Mouse (Mus musculus) intestine, embryonic 16.5 days (tissue): ENCODE measurements around the gene Mob4. TPM values are rescaled to one million over a fixed set of nuclear protein-coding genes. Genes with fewer than 3 reads are reported as not detected.

Source experiments
- ATAC-seq: fragments of 200-750 bp; cut with Nextera tagmentation; 2 replicates; pipeline ENCODE4 v1.8.0; 2017; ENCODE audit warnings: moderate TSS enrichment, moderate library complexity
- H3K27ac ChIP-seq: fragments of 300-500 bp; sonication (generic); 2 replicates; pipeline ENCODE4 v1.5.1; 2014; ENCODE audit warnings: mild to moderate bottlenecking, low read length
- H3K27me3 ChIP-seq: fragments of 300-500 bp; sonication (generic); replicated peaks from 2 replicates; pipeline ENCODE4 v1.6.1; 2014; ENCODE audit warnings: low read length, control low read depth, mixed read lengths; ENCODE audit not compliant: control insufficient read depth, insufficient read depth
- H3K36me3 ChIP-seq: fragments of 300-500 bp; sonication (generic); 2 replicates; pipeline ENCODE4 v1.6.1; 2014; ENCODE audit warnings: low read length, control low read depth; ENCODE audit not compliant: control insufficient read depth, insufficient read depth
- H3K4me1 ChIP-seq: fragments of 300-500 bp; sonication (generic); 2 replicates; pipeline ENCODE4 v1.6.1; 2014; ENCODE audit warnings: low read length, control low read depth, mixed read lengths; ENCODE audit not compliant: control insufficient read depth, insufficient read depth
- H3K4me2 ChIP-seq: fragments of 300-500 bp; sonication (generic); 2 replicates; pipeline ENCODE4 v1.6.1; 2014; ENCODE audit warnings: low read depth, low read length, control low read depth
- H3K4me3 ChIP-seq: fragments of 300-500 bp; sonication (generic); 2 replicates; pipeline ENCODE4 v1.5.1; 2014; ENCODE audit warnings: mild to moderate bottlenecking, low read length
- H3K9ac ChIP-seq: fragments of 300-500 bp; sonication (generic); 2 replicates; pipeline ENCODE4 v1.6.1; 2014; ENCODE audit warnings: low read depth, low read length
- H3K9me3 ChIP-seq: fragments of 300-500 bp; sonication (generic); 2 replicates; pipeline ENCODE4 v1.6.1; 2016; ENCODE audit warnings: low read length, control low read depth; ENCODE audit not compliant: control insufficient read depth
- WGBS: fragments of 180-500 bp; shearing (Covaris S2); extraction: QIAGEN DNeasy Blood & Tissue Kit; methylation state at CpG from one replicate; pipeline ENCODE4 v1.1.7; 2014; 5-methylcytosine and 5-hydroxymethylcytosine counted together
- polyA plus RNA-seq: library from polyadenylated mRNA; unstranded; fragments of >200 nt; fragmentation: Nextera tagmentation; extraction: Ambion mirVana; gene quantifications from 2 replicates; pipeline ENCODE4 v1.2.1, GENCODE M21; 2015

Gene Mob4
- polyA plus RNA-seq, 1 experiment from 2014 or later, result 155 TPM

DNA sequence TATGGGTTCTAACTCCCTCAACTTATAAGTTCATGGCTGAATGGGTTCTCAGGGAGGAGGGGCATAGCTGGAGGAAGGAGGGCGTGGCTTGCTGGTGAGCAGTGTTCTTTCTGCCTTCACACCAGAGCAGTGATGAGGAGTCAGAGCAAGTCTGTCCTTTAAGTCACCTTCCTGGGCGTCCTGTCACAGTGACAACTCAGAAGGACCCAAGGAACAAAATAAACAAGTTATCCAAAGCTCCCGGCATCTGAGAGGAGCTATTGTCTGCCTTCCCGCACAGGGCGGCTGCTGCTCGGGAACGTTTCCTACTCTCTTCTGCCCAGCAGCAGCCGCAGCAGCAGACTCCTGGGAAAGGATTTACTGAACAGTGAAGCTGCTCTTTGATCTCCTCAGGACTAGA, 61.0 kb downstream of the Mob4 start:
- H3K4me2 ChIP-seq, result peak overlapping the region; percentile 60
- WGBS, result 11% methylated on average over 8 of the region's 8 CpGs
- peak overlapping the region; percentile 73; the same call in 1 of the 2 replicates for H3K27ac ChIP-seq
- H3K4me3 ChIP-seq, result peak overlapping the region; percentile 45
- H3K9ac ChIP-seq, result peak overlapping the region; percentile 58; the same call in 1 of the 2 replicates
- peak; percentile 78 for ATAC-seq
- H3K9me3 ChIP-seq, result no peaks in the 10 kb centered on the region
- H3K4me1 ChIP-seq, result peaks cover 13% of the 10 kb centered on the region
- H3K27me3 ChIP-seq, result no peaks in the 10 kb centered on the region
- H3K36me3 ChIP-seq, result no peaks in the 10 kb centered on the region

- Histone ChIP-seq H3K27me3 (no peaks in the 10 kb centered on the region), H3K4me3 (no peak overlapping the region), H3K4me1 (peaks cover 13% of the 10 kb centered on the region), H3K36me3 (no peaks in the 10 kb centered on the region), H3K4me2 (no peak overlapping the region), H3K27ac (peak overlapping the region; percentile 73), H3K9me3 (no peaks in the 10 kb centered on the region), H3K9ac (no peak overlapping the region)
- ATAC-seq, result no peak
- WGBS, result 57% methylated on average over 3 of the region's 3 CpGs
Measured at GRCm38 (mm10) chr1:55192824-55193223, 61.8 kb downstream of the Mob4 start.

GRCm38 (mm10) chr1:55193316-55193715, 62.3 kb downstream of the Mob4 start:
- Histone ChIP-seq H3K4me2 (no peak overlapping the region), H3K36me3 (no peaks in the 10 kb centered on the region), H3K9me3 (no peaks in the 10 kb centered on the region), H3K4me3 (no peak overlapping the region), H3K27me3 (no peaks in the 10 kb centered on the region), H3K4me1 (peaks cover 13% of the 10 kb centered on the region), H3K27ac (peak overlapping the region; percentile 40; the same call in 1 of the 2 replicates), H3K9ac (no peak overlapping the region)
- 55% methylated on average over 2 of the region's 2 CpGs for WGBS
- peak; percentile 69 for ATAC-seq

DNA sequence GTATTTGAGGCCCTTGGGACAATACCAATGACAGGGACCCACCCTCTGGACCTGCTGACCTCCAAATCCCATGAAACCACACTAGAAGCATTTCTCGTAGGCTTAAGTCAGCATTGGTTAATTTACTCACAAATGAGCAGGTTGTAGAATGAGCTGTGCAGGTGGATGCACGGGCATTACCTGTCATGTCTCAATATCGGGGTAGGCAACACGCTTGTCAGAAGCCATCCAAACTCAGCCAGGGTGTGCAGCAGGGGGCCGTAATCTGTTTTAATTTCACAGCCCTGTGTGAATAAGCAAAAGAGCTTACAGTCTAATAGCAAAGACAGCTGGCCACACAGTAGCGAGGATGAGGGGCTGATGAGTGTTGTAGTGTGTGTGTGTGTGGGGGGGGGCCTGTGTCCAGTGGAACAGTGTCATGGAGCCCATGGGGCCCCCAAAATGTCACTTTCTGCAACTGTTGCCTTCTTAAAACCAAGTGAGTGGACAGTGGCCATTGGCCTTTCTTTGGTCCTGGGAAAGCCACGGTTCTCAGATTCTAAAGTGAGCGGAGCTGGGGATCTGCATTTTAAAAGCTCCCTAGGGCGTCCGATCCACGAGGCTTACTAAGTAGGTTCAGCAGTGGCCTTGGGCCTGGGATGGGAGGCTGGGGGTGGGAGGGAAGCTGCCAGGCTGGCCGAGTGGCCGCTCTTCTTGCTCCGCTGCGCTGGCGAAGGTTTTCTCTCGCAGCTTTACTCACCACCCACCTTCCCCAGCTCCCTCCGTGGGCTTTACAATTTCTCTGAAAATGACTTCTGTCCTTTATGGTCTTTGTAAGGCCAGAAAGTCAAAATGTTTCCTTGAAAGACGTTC, 63.3 kb downstream of the Mob4 start:
- Histone ChIP-seq H3K4me1 (peaks cover 13% of the 10 kb centered on the region), H3K4me2 (no peak overlapping the region), H3K9ac (no peak overlapping the region), H3K9me3 (no peaks in the 10 kb centered on the region), H3K4me3 (no peak overlapping the region), H3K36me3 (no peaks in the 10 kb centered on the region), H3K27ac (no peak overlapping the region), H3K27me3 (no peaks in the 10 kb centered on the region)
- ATAC-seq, result no peak
- WGBS, result 70% methylated on average over 19 of the region's 19 CpGs

DNA sequence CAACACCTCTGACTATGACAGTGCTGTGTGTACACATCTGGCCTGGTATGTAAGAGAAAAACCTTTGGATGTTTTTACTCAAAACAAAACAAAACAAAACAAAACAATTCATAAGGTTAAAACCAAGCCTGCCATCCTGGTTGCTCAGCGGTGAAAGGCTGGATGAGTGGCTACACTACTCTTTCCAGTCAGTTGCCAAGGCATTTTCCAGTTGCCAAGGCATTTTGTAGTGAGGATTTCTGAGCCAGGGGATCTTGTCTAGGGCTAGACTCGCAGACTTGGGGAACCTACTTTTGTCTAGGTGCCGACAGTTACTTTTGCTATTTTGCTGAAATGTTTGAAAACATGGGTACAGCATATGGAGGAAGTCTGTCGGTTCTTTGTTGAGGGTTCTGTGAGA, 64.0 kb downstream of the Mob4 start:
- Histone ChIP-seq H3K27ac (no peak overlapping the region), H3K36me3 (no peaks in the 10 kb centered on the region), H3K4me2 (no peak overlapping the region), H3K4me3 (no peak overlapping the region), H3K4me1 (peaks cover 13% of the 10 kb centered on the region), H3K9me3 (no peaks in the 10 kb centered on the region), H3K9ac (no peak overlapping the region), H3K27me3 (no peaks in the 10 kb centered on the region)
- 76% methylated on average over 4 of the region's 4 CpGs for WGBS
- no peak for ATAC-seq

GRCm38 (mm10) chr1:55196327-55197003, 65.4 kb downstream of the Mob4 start:
- Histone ChIP-seq H3K4me2 (no peak overlapping the region), H3K4me3 (no peak overlapping the region), H3K4me1 (peaks cover 13% of the 10 kb centered on the region), H3K27ac (peak overlapping the region; percentile 51), H3K9ac (no peak overlapping the region), H3K9me3 (no peaks in the 10 kb centered on the region), H3K36me3 (no peaks in the 10 kb centered on the region), H3K27me3 (no peaks in the 10 kb centered on the region)
- no peak for ATAC-seq
- WGBS, result 56% methylated on average over 6 of the region's 6 CpGs

DNA sequence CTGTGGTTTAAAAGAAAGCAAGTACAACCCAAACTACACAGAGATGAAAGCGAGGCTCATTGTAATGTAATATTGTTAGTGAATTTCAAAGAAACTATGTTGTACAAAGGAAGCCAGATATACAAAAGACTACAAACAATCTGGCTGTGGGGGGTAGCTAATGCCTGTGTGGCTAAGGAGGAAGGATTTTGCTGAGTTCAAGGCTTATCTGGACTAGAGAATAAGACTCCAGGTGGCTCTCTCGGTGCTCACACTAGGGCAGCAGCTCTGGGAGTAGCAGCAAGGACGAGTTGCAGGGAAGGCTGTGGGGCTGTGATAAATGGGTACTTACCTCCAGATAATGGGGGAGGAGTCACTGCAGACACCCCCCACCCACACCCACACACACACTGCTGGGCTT, 67.7 kb downstream of the Mob4 start:
- H3K36me3 ChIP-seq, result no peaks in the 10 kb centered on the region
- peaks cover 10% of the 10 kb centered on the region; the same call in 1 of the 2 replicates for H3K4me1 ChIP-seq
- H3K9me3 ChIP-seq, result no peaks in the 10 kb centered on the region
- no peaks in the 10 kb centered on the region for H3K27me3 ChIP-seq
- H3K4me2 ChIP-seq, result no peak overlapping the region
- H3K27ac ChIP-seq, result no peak overlapping the region
- H3K9ac ChIP-seq, result no peak overlapping the region
- no peak overlapping the region for H3K4me3 ChIP-seq
- no peak for ATAC-seq
- WGBS, result 42% methylated on average over 3 of the region's 3 CpGs

DNA sequence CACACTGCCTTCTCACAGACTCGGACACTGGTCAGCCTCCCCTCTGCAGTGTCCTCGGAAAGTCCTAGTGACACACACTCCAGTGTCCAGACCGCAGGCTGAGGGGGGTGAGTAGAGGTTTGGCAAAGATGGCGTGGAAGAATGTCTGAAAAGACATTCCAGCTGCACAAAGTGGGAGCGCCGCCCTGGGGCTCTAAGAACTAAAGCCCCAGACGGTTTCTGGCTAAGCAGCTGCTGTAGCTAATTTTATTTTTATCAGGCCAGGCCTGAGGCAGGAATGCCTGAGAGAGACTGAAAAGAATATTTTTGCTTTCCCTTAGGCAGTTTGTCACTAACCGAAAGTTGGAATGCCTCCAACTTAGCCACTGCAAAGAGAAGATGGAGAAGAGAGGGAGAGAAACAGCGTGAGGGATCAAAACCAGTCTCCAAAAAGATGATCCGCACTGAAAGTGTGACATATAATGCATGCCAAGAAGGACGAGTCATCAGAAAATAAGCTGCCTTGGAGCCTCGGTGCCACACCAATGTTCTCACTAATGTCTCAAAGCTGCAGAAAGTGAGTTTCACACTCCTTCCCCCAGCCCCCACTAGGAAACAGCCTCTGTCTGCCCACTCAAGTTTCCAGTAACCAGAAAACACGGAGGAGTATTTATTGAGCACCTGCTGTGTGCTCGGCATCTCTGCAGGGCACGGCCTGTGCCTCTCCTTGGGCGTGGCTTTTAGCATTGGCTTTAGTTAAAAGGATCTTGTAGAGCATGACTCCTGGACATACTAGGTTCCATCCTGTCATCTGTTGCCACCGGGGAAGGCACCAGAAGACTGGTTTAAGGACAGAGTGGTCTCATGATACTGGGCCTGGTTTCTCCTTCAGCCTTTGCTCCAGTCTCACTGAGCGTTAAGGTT, 71.1 kb downstream of the Mob4 start:
- H3K4me3 ChIP-seq, result no peak overlapping the region
- H3K27ac ChIP-seq, result peak overlapping the region; percentile 49
- WGBS, result 58% methylated on average over 18 of the region's 18 CpGs
- no peak overlapping the region; the same call in 1 of the 2 replicates for H3K9ac ChIP-seq
- H3K4me2 ChIP-seq, result no peak overlapping the region
- no peaks in the 10 kb centered on the region for H3K36me3 ChIP-seq
- H3K9me3 ChIP-seq, result no peaks in the 10 kb centered on the region
- peak; percentile 56 for ATAC-seq
- H3K4me1 ChIP-seq, result 0 out of 2 replicates have a peak, but pooled peaks cover 4% of the 10 kb centered on the region
- no peaks in the 10 kb centered on the region for H3K27me3 ChIP-seq
